Mouse (Mus musculus) frontal cortex, adult 2 months (tissue): ENCODE data around the gene Hist1h4k. TPM values are rescaled to one million over a fixed set of nuclear protein-coding genes. Genes with fewer than 3 reads are reported as not detected.

Source experiments
- DNase-seq, 2 experiments: peaks; one replicate each; pipeline ENCODE4 v3.0.0; 2022; ENCODE audit warnings: low spot score in 1 of 2; ENCODE audit errors: extremely low spot score in 1 of 2
- polyA plus RNA-seq: library from polyadenylated mRNA; depleted of rRNA; stranded (reverse); fragments of >200 nt; gene quantifications from 2 replicates; pipeline ENCODE4 v1.2.3, GENCODE M21; 2012

Gene Hist1h4k
- polyA plus RNA-seq, 1 experiment: 12.6 TPM

GRCm38 (mm10) chr13:21755707-21756106 is 5.4 kb upstream of the Hist1h4k start:
- DNase-seq: no peak

DNA sequence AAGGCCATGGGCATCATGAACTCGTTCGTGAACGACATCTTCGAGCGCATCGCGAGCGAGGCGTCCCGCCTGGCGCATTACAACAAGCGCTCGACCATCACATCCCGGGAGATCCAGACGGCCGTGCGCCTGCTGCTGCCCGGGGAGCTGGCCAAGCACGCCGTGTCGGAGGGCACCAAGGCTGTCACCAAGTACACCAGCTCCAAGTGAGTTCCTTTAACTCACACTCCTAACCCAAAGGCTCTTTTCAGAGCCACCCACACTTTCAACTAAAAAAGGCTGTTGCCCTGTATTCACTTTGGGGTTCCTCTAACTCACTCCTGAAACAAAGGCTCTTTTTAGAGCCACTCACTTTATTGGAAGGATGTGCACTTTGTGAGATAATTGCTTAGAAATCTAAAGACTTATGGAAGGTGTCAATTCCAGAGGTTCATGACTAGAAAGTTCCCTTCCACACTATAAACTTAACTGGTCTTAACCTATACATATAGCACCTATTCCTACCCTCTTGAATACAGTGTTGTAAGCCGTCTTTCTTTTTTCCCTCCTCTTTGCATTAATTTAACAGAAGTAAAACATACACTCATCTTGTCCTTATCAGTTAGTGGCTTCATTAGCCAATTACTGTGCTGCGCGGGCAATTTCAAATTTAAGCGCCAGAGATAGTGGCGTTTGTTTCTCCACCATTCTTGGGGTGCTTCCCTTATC is 4.1 kb upstream of the Hist1h4k start:
- DNase-seq: peak in 1 of 2 experiments; percentile 51

DNA sequence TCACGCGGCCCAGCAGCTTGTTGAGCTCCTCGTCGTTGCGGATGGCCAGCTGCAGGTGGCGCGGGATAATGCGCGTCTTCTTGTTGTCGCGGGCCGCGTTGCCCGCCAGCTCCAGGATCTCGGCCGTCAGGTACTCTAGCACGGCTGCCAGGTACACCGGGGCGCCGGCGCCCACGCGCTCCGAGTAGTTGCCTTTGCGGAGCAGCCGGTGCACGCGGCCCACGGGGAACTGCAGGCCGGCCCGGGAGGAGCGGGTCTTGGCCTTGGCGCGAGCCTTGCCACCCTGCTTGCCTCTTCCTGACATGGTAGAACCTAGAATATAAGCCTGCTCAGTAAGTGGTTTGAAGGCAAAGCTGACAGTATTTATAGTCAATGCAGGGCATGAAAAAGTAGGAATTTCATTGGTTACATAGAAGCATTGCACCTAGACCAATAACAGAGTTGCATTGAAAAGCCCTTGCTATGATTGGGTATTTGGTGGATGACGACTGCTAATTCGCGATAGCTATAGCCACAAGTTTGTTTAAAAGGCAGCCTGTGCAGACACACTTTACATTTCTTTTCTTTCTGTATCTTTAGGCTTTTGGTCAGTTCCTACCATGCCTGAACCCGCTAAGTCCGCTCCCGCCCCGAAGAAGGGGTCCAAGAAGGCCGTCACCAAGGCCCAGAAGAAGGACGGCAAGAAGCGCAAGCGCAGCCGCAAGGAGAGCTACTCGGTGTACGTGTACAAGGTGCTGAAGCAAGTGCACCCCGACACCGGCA is 3.4 kb upstream of the Hist1h4k start, which contains the start of the genes Hist1h2ak and Hist1h2bn:
Gene Hist1h2ak (minus strand): TSS at position 304 of the 762 bp plus-strand sequence.
Gene Hist1h2bn (plus strand): TSS at position 600 of the 762 bp plus-strand sequence.
- DNase-seq: peak; percentile 88 to 93

- DNase-seq: peak in 1 of 2 experiments; percentile 15
Observed at GRCm38 (mm10) chr13:21753051-21753523, 2.8 kb upstream of the Hist1h4k start.

DNA sequence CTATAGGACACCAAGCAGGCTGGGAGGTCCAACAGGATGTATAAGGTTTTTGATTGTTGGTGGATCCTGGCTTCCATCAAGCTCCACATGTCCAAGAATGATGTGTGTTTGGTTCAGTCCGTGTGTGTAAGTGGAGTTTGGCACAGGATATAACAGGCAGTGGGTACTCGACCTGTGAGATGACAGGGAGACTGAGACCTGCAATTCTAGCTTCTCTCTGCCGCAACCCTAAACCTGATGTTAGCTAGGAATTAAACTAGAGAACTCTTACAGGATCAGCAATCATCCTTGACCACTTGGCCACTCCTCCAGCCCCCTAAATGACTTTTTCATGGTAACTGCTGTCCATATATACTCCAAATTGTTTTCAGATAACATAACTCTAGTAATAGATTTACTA is 2.1 kb upstream of the Hist1h4k start:
- no peak for DNase-seq

DNA sequence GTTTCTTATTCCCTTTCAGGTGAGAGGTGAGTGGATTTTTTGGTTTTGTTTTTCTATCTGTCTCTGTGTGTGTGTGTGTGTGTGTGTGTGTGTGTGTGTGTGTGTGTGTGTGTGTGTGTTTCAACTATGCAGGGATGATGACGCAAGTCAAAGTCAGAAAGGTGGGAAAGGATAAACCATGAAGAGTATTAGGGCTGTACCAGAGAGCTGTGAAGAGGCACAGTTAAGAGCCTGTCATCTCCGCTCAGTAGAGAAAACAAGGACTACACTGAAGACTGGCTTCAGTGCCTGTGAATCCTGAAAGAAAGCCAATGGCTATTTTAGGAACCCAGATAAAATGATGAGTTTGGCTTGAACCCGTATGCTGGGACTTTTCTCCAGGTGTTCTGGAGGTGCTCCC is 1.5 kb upstream of the Hist1h4k start:
- DNase-seq: no peak

DNA sequence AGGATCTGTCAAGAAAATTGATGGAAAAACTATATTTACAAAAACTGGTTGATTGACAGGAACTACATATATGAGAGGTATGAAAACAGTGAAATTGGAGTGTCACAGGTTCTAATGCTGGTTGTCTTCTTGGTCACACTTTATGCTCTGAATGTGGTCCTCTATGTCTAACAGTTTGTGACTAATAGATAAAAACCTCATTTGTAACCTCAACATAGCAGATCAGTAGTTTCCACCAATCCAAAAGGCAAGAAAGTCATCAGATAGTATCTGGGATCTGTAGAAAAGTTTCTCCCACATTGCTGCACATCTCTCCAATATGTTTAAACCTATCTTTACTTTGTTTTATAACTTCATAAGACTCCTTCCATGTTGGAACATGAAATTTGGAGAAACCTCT is 1.1 kb upstream of the Hist1h4k start:
- no peak for DNase-seq

GRCm38 (mm10) chr13:21749387-21750158 is 732 bp downstream of the Hist1h4k start:
- no peak for DNase-seq

- DNase-seq: no peak
Observed at GRCm38 (mm10) chr13:21745006-21745405, 5.3 kb downstream of the Hist1h4k start.

DNA sequence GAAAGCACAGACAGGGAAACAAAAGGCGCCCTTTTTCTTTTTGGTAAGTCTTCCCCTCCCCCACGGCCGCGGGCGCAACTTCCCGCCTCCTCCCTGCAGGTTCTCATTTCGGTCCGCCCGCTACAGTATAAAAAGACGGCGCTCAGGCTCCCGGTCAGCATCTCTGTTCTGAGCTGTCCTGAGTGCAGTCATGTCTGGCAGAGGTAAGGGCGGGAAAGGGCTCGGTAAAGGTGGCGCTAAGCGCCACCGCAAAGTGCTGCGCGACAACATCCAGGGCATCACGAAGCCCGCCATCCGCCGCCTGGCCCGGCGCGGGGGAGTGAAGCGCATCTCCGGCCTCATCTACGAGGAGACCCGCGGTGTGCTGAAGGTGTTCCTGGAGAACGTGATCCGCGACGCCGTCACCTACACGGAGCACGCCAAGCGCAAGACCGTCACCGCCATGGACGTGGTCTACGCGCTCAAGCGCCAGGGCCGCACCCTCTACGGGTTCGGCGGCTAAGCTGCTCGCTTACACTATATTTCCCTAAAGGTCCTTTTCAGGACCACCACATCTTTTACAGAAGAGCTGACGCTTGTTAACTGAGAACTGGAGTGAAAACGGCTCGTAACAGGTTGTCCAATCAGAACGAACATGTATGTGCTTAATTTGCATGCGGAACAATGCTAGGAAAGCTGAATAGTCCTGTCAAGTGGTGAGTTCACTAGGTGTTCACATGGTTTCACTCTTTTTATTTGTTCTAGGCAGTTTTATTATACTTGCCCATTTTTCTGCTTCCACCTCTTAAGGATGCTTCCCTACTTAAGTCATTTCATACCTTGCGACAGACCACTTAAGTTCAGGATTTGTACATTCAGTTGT is 15.2 kb downstream of the Hist1h4k start, which contains the start of gene Hist1h4j:
Gene Hist1h4j (plus strand): TSS at position 159 of the 862 bp plus-strand sequence.
- peak; percentile 72 to 85 for DNase-seq

DNA sequence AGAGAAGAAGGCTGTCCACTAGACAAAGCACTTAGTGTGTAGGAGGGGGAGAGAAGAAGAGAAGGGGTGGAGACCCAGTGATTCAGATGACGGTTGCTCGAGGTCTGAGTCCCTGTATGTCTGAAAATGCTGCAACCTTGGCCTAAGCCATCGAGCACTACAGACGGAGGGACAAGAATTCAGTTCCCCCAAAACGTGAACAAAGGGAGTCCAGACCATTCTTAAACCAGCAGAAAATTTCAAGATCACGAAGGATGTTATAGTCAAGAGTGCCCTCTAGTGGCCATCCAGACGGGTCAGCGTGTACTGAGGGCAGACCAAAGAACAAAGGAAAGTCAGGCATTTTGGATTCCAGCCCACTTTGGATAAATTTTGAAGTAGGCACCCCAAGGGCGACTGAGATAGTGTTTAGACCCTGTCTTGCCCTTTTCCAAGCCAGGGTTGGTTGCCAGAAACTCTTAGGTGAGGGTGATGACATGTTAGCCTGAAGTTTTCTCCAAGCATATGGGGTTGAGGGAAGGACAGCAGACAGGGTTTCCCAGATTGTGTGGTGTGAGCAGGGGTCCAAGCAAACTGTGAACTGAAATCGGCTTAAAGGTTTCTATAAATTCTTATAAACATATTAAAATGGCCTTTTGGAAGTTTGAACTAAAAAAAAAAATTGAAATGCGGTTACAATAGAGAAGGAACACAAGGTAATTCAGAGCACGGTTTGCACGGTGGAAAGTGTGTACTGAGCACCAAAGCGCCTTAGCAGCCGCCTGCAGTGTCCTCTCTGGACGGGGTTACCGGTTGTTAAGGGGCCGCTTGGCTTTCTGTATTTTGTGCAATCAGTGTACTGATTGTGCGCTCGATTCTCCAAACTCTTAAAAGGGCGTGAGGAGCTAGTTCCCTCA is 16.0 kb downstream of the Hist1h4k start:
- peak; percentile 58 to 89 for DNase-seq

DNA sequence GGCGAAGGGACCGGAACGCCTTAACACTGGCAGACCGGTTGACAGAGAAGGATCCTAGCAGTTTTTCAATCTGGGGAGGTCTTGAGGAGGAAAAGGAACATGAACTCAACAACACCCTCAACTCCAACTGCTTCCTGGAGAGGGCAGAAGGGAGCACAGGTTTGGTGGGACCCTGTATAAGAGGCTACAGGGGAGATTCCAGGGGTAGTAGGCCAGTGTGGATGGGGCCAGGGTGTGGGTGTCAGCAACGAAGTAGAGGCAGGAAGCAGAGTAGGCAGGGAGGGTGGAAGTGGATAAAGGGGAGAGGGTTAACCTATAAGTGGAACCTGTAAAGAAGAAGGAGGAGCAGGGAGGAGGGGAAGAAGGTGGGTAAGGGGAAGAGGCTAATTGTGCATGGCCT is 16.8 kb downstream of the Hist1h4k start:
- no peak for DNase-seq

DNA sequence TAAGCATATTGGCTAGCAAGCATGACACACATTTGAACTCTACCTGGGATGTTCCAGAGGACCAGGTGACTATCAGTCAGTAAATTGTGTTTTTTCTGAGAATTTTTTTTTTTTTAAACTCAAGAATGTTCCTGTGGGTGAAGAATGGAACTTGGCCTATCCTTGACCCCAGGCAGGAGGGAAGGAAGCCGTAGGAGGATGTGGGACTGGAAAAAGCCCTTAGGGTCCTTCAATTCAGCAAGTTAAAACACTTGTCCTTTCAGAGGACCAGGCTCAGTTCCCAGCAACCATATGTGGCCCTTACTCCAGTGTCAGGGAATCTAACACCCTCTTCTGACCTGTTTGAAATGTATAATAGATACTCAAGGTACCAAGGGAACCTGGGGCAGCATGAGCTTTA is 20.8 kb downstream of the Hist1h4k start:
- DNase-seq: no peak

GRCm38 (mm10) chr13:21727948-21728572 is 22.2 kb downstream of the Hist1h4k start:
- no peak for DNase-seq

GRCm38 (mm10) chr13:21722993-21723836 is 27.1 kb downstream of the Hist1h4k start:
- DNase-seq: no peak

DNA sequence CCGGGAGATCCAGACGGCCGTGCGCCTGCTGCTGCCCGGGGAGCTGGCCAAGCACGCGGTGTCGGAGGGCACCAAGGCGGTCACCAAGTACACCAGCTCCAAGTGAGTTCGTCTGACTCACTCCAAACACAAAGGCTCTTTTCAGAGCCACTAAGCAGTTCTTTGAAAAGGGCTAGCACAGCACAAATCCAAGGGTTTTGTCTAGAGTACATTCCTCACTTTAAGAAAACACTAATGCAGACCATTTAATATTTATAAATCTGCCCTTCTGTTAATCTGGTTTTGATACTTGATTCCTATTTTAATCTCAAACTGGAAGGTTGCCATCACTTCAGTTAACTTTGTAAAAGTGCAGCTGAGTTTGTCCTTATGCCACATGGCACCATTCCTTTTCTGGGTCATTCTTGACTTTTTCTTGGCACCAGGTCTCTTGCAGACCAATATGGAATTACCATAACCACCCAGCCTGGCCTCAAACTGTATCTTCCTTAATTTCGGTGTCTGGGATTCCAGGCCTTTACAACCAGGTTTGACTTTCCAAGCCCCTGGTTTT is 27.9 kb downstream of the Hist1h4k start:
- DNase-seq: no peak

- DNase-seq: peak; percentile 74 to 86
Observed at GRCm38 (mm10) chr13:21721757-21722372, 28.4 kb downstream of the Hist1h4k start, which contains the start of gene Hist1h2bm. Gene Hist1h2bm, plus strand, starts transcription at chr13:21722044.
